Mouse (Mus musculus) bone marrow, adult 2 months (tissue): ENCODE data around the gene Tgm5.

Experiments
- CTCF ChIP-seq: fragments of 200-500 bp; IDR thresholded peaks from 2 replicates; pipeline ENCODE4 v1.5.1; 2011; ENCODE audit warnings: low read length, control low read depth; ENCODE audit not compliant: control insufficient read depth, insufficient read depth
- POLR2A ChIP-seq: fragments of 200-500 bp; IDR thresholded peaks from 2 replicates; pipeline ENCODE4 v1.6.1; 2011; ENCODE audit warnings: low read depth, mild to moderate bottlenecking, control low read depth, low read length, borderline replicate concordance; ENCODE audit not compliant: control insufficient read depth

- peak; percentile 8; the same call in 1 of the 2 replicates for TF ChIP-seq CTCF
- no peak for TF ChIP-seq POLR2A
These were observed 2.9 kb upstream of the Tgm5 start for GRCm38 (mm10) chr2:121088507-121088906.
